Mouse (Mus musculus) erythroblast, embryonic 14.5 days (primary cell): ENCODE data around the gene Rtl8c.
"Not testable (repeated sequence)": the region's sequence is repeated elsewhere in the genome, so short reads cannot be mapped to it uniquely, and the experiment has no call there.

Experiments
- GATA1 ChIP-seq: IDR thresholded peaks from 2 replicates; pipeline ENCODE4 v1.6.1; 2012; ENCODE audit warnings: low read length, inconsistent platforms, mixed read lengths
- TAL1 ChIP-seq: IDR thresholded peaks from 3 replicates; pipeline ENCODE4 v1.6.1; 2012; ENCODE audit warnings: low read length, inconsistent platforms, mixed read lengths

DNA sequence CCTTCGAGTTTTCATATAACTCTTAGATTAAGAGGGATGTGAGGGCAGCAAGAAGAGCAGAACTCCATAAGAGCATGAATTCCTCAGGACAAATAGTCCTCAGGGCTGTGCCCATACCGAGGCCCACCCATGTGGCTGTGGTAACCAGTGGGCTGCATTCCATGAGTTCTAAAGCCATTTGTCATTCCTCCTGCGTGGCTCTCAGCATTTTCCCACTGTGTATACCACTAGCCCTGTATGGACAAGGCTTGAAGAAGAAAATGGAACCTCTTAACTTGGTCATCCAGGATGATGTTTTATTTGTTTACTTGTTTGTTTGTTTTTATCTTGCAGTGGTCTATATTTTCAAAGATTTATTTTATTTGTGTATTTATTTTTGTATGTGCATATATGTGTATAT, 30.3 kb downstream of the Rtl8c start:
- TF ChIP-seq GATA1, TAL1: not testable (repeated sequence)
